Mouse (Mus musculus) thymus, postnatal 0 days (tissue): ENCODE data around the gene Znhit6. TPM values are rescaled to one million over a fixed set of nuclear protein-coding genes. Genes with fewer than 3 reads are reported as not detected.

ENCODE experiments used
- DNase-seq: peaks from one replicate; pipeline ENCODE4 v3.0.0-alpha.2; 2015; ENCODE audit warnings: low spot score
- polyA plus RNA-seq: library from polyadenylated mRNA; unstranded; fragments of >200 nt; fragmentation: Nextera tagmentation; extraction: Ambion mirVana; gene quantifications from 2 replicates; pipeline ENCODE4 v1.2.1, GENCODE M21; 2015

Gene Znhit6
- polyA plus RNA-seq: 28.9 and 29.5 TPM in 2 replicates

- DNase-seq: peak; percentile 93
Measured at GRCm38 (mm10) chr3:145575743-145576481, at the start of gene Znhit6. TSS of gene Znhit6 (plus strand) at chr3:145576205.

DNA sequence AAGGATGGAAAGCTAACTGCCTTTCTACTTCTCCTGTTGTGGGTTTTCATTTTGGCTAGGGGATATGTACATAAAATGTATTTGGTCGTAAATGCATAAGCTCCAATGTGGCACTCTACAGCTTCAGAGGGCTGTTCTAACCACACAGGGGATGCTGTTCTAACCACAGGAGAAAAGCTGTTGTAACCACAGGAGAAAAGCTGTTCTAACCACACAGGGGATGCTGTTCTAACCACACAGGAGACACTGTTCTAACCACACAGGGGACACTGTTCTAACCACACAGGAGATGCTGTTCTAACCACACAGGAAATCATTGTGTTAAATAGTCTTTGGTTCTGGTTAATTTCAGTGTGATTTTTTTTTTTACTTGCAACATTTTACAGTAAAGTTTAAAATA lies 38.1 kb upstream of the Znhit6 start:
- peak; percentile 48 for DNase-seq

DNA sequence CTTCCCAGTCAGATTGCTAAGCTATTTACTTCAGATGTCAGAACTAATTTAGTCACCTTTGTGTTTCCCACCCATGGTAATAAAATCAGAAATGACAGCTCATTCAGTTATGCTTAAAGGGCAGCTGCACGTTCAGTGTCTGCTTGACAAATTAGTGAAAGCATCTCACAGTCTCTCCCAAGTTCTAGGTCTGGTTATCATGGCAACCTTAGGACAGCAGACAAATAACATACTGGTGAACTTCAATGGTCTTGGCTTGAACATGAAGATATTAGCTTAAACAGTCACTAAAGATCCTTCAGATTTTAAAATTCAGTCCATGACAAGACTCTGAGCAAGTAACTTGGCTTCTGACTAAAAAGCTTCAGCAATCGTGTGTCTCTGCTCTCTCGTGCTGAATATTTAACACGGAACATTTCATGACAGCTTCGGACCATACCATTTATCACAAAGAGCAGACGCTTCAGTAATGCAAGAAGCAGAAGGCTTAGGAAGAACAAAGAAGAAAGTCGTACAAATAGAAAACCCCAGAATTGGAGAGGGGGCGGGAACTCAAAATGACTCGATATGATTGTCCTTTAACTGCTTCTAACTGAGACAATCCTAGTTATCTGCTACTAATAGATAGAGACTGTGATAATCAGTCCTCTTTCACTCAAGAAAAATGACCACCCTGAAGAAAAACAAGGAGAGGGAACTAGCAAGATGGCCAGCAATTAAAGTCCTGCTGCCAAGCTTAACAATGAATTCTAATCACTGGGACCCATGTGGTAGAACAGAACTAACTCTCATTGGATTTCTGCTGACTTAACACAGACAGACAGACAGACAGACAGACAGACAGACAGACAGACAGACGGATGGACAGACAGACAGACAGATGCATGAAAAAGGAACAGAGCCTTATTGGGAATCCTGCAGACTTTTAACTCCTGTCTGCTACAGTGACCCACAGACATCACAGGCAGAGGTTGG lies 27.3 kb upstream of the Znhit6 start:
- DNase-seq: no peak

DNA sequence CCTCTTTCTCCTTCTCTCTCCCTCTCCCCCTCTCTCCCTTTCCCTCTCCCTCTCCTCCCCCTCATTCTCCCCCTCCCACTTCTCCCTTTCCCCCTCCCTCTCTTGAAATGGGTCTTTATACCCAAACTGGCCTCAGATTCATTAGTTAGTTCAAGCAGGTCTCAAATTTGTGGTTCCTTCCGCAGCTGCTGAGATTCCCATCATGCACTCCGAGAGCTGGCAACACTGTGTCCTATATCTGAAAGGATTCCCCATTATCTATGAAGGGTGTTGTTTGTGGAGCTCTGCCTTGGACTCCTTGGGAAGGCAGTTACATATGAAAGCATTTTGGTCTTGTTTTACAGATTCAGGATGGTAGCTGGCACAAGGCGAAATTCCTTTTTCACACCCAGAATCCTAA lies 25.8 kb upstream of the Znhit6 start:
- DNase-seq: no peak

- no peak for DNase-seq
Measured at GRCm38 (mm10) chr3:145554388-145554787, 21.6 kb upstream of the Znhit6 start.

DNA sequence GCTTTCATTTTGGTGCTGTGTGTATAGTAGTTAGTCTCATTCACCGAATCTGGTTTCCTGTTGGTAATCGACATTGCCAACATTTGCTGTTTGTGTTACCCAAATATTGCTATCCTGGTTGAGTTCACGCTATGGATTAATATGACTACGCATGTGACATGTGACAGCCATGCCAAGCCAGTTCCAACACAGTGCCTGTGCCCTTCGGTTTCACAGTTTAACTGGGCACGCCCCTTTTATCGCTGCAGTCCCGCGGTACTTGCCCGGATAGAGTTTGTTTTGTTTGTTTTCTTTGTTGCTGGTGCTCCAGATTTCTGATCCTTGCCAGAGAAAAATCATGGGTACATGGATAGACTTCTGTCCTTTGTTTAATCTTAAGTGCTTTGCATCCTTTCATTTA lies 19.8 kb upstream of the Znhit6 start:
- DNase-seq: no peak

DNA sequence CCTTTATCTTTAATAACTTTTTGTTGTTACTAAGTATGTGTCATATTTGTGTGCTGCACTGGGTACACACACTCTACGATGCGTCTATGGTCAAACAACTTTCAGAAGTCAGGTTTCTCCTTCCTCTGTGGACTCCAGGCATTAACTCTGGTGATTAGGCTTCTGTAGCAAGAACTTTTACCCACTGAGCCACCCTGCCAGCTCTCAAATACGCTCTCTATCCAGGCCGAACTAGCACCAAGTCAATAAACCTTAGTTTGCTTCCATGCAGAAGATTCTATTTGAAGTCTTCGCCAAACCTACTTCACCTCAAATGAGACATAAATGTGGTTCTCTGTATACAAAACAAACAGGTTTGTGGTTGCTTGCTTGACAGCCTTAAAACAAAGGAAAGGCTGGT lies 16.3 kb upstream of the Znhit6 start:
- DNase-seq: no peak

GRCm38 (mm10) chr3:145560117-145560516 lies 15.9 kb upstream of the Znhit6 start:
- no peak for DNase-seq

- DNase-seq: no peak
Measured at GRCm38 (mm10) chr3:145574468-145574867, 1.5 kb upstream of the Znhit6 start.

DNA sequence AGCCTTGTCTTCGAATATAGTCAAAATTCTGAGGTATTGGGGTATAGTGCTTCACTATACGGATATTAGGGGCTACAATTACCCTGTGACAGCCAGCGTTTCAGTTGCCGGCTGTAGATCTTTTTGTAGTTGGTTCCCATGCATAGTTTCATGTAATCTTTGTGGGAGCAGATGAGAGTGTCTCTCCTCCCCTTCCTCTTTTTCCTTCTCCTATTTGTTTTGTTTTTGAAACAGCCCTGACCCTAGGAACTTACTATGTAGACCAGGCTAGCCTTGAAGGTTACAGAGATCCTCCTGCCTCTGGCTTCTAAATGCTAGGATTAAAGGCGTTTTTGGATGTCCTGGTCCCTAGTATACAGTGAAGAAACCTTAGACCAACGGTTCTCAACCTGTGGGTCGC lies 665 bp upstream of the Znhit6 start:
- no peak for DNase-seq

DNA sequence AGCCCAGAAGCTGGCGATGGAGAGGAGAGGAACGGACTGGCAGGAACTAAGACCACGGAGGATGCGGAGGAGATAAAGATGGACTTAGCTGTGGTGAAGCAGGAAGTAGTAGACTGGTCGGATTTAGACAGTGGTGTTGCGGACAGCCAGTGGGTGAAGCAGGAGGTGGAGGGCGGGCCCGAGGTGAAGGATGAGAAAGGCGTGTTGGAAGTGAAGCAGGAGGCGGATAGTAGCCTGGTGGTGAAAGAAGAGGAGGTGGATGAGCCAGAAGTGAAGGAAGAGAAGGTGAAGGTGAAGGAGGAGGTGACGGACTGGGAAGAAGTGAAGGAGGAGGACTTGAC lies 447 bp downstream of the Znhit6 start:
- DNase-seq: no peak

- DNase-seq: no peak
Measured at GRCm38 (mm10) chr3:145576876-145577275, 871 bp downstream of the Znhit6 start.

DNA sequence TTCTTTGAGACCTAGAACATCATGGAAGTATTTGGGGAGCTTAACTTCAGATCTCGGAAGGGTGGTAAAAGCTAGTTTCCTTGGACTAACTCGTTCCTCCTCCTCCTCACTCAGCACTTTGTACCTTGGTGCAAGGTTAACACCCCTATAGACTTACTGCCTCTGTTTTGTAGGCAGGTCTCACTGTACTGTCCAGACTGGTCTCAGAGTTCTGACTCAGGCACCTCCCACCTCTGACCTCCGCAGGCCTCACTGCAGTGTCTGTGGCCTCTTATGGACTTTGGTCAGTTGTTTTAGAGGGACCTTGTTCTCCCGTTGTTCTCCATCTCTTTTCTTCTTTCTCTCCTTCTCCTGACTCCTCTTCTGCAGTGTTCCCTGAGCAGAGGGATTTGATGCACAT lies 7.0 kb downstream of the Znhit6 start:
- no peak for DNase-seq

GRCm38 (mm10) chr3:145583522-145584200 lies 7.7 kb downstream of the Znhit6 start:
- DNase-seq: no peak

GRCm38 (mm10) chr3:145590562-145590961 lies 14.6 kb downstream of the Znhit6 start:
- no peak for DNase-seq

GRCm38 (mm10) chr3:145591841-145592542 lies 16.0 kb downstream of the Znhit6 start:
- DNase-seq: no peak

DNA sequence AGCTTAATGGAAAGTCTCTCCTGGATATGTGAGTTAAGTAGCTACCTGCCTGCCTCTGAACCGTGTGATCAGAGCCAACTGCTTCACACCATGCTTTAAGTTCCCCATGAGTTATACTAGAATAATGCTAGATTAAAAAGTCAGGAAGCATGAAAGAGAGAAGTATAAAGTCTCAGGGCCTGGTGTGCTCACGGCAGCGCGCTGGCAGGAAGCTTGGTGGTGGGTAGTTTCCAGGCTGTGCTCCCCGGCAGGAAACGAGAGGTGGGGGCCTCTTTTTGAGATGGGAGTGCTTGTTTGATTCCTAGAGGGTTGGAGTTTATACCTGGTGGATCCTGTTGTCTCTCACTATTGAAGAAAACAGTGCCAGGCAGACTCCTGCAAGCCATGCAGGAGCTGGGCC lies 19.3 kb downstream of the Znhit6 start:
- no peak for DNase-seq

- DNase-seq: no peak
Measured at GRCm38 (mm10) chr3:145599059-145599458, 23.1 kb downstream of the Znhit6 start.

DNA sequence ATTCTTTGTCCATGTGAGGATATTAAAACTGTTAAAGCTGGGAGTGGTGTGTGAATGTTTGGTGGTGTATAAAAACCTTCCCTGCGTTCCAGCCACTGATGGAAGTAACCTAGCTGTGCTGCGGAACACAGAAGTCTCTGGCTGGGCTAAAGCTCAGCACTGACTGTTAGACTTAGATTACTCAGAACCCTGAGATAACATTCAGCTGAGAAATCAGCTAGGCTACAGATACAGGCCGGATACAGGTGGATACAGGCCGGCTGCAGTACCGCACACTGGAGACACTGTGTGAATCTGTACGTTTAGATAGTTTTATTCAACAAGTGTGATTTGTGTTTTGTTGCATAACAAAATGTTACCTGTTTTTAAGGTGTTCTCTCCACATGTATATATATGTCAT lies 24.8 kb downstream of the Znhit6 start:
- DNase-seq: no peak

GRCm38 (mm10) chr3:145601345-145601744 lies 25.3 kb downstream of the Znhit6 start:
- no peak for DNase-seq
